Comparison of ENCODE assay signal across 16 mouse cellular contexts in the genomic region with DNA sequence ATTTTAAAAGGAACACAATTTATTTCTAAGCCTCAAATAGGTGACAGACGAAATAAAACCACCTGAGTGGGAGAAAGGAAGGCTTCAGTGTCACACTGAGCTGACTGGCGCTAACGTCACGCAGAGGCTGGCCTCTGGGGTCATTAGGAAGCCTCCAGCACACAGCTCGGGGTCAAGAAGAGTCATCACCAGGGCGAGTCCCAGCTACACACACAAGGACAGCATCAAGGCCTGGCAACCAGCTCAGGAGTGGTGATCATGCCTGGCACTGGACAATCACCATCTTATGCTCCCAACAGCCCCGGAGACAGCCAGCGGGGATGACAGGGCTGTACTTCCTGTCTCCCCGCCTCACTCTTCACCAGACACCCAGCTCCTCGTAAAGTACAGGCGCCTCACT. TPM values are rescaled to one million over a fixed set of nuclear protein-coding genes. Genes with fewer than 3 reads are reported as not detected.
"Had no signal": no experiment of that assay in that cellular context is flagged by ENCODE, and none has a peak within 500 bp of the region (broad histone marks: within the 10 kb centered on the region; RNA-seq: fewer than 3 reads in every experiment).

No protein-coding gene starts in this region.

- DNase-seq: kidney, postnatal 25 days; layer of hippocampus, adult 9-11 months; liver; lung, adult 18-20 months; lung, postnatal 10 days; lung, postnatal 36 days; right cerebral cortex, adult 18-20 months; right cerebral cortex, postnatal 25 days; thymus, adult 18-20 months; thymus, postnatal 36 days had no signal

- ATAC-seq: liver, embryonic 12.5 days; midbrain, embryonic 15.5 days had no signal

RNA-seq across cellular contexts. Expression of a gene that starts 13.6 kb away (rescaled TPM):
- total RNA-seq: layer of hippocampus, adult 2 months; layer of hippocampus, postnatal 25 days; left cerebral cortex, adult 18-20 months; left cerebral cortex, postnatal 25 days had no signal
